Mouse (Mus musculus) G1E (cell line): ENCODE measurements around the gene Cyp1b1.

Experiments used
- CTCF ChIP-seq: IDR thresholded peaks from 2 replicates; pipeline ENCODE4 v1.5.1; 2012; ENCODE audit warnings: low read depth, low read length, inconsistent platforms, mixed read lengths
- GATA1 ChIP-seq: IDR thresholded peaks from 2 replicates; pipeline ENCODE4 v1.6.1; 2012; ENCODE audit warnings: borderline replicate concordance, low read length, inconsistent platforms, mixed read lengths
- TAL1 ChIP-seq: conservative IDR thresholded peaks from 2 replicates; pipeline ENCODE4 v1.6.1; 2012; ENCODE audit warnings: low read depth, low read length, inconsistent platforms, mixed read lengths

DNA sequence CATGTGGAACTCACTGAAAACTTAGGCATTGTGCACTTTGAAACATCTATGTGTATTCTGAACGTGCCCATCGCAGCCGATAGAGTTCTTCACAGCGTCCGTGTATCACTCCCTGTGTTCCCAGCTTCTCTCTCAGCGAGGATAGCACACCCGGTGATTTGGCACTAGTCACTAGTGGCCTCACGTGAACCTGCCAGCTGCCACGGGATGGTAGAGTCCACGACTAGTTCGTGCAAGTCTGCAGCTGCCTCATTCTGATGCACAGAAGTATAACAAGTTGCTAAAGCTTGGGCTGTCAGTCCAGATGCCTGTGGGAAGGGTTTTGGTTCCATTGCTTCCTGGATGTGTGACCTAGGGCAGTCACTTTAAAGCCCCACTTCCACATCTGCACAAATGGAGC, 32.1 kb upstream of the Cyp1b1 start:
- no peak for TF ChIP-seq CTCF
- TF ChIP-seq TAL1 = no peak
- no peak for TF ChIP-seq GATA1
